Mouse (Mus musculus) embryonic fibroblast, embryonic 13.5 days (primary cell): ENCODE measurements around the gene Dohh.

Source experiments
- CTCF ChIP-seq: IDR thresholded peaks from 2 replicates; pipeline ENCODE4 v1.5.1; 2011; ENCODE audit warnings: mild to moderate bottlenecking, control low read depth, low read length, moderate library complexity, borderline replicate concordance; ENCODE audit not compliant: insufficient read depth
- POLR2A ChIP-seq: IDR thresholded peaks from 2 replicates; pipeline ENCODE4 v1.6.1; 2011; ENCODE audit warnings: low read depth, mild to moderate bottlenecking, control low read depth, low read length, moderate library complexity

GRCm38 (mm10) chr10:81356991-81357844 lies 27.0 kb upstream of the Dohh start, which contains the start of gene Mfsd12:
- no peak for TF ChIP-seq CTCF
- peak; percentile 61 for TF ChIP-seq POLR2A
